8 mouse cellular contexts compared by ENCODE assay signal in genomic region chr13:98016923-98017588, GRCm38 (mm10).
DNase-seq lines count a peak whose midpoint lies in the region; ATAC-seq and TF ChIP-seq lines count a peak whose summit lies in the region.

No protein-coding gene starts in this region.

- H3K27ac ChIP-seq in heart, embryonic 15.5 days, result no peak overlapping the region
- no peak overlapping the region for H3K27ac ChIP-seq in heart, adult 2 months
- H3K27ac ChIP-seq in forebrain, embryonic 14.5 days (ENCODE audit: low read depth, low read length), result no peak overlapping the region
- peak overlapping the region; percentile 84 for H3K27ac ChIP-seq in kidney, embryonic 14.5 days (ENCODE audit: low read depth, low read length)
- H3K27ac ChIP-seq in liver, postnatal 0 days (ENCODE audit: low read depth), result no peak overlapping the region
- H3K27ac ChIP-seq in stomach, embryonic 16.5 days (ENCODE audit: low read length), result no peak overlapping the region
- H3K27ac ChIP-seq in cerebellum, adult 2 months (ENCODE audit: insufficient read depth, low read length), result no peak overlapping the region

- no peak for DNase-seq in heart, adult 2 months
- DNase-seq in forebrain, embryonic 14.5 days (ENCODE audit: low spot score), result peak; percentile 67
- no peak for DNase-seq in liver, postnatal 0 days
- no peak for DNase-seq in cerebellum, adult 2 months

- H3K27me3 ChIP-seq in heart, embryonic 15.5 days, result 0 out of 2 replicates have a peak, but pooled peaks cover 7% of the 10 kb centered on the region
- H3K27me3 ChIP-seq in heart, adult 2 months (ENCODE audit: control insufficient read depth, insufficient read depth, low read length), result no peaks in the 10 kb centered on the region; the same call in 1 of the 2 replicates
- H3K27me3 ChIP-seq in forebrain, embryonic 14.5 days (replicated peaks; ENCODE audit: control insufficient read depth, insufficient read depth, low read length), result no peaks in the 10 kb centered on the region
- H3K27me3 ChIP-seq in kidney, embryonic 14.5 days (ENCODE audit: control insufficient read depth, insufficient read depth, low read length), result no peaks in the 10 kb centered on the region
- peaks cover 2% of the 10 kb centered on the region; the same call in 1 of the 2 replicates for H3K27me3 ChIP-seq in liver, postnatal 0 days (ENCODE audit: insufficient read depth, low read length)
- H3K27me3 ChIP-seq in stomach, embryonic 16.5 days (ENCODE audit: control insufficient read depth, insufficient read depth, low read length), result no peaks in the 10 kb centered on the region
- H3K27me3 ChIP-seq in cerebellum, adult 2 months (ENCODE audit: control insufficient read depth, insufficient read depth, low read length), result no peaks in the 10 kb centered on the region

- peak overlapping the region; percentile 86 for H3K4me2 ChIP-seq in heart, embryonic 15.5 days
- peak overlapping the region; percentile 92 for H3K4me2 ChIP-seq in forebrain, embryonic 14.5 days (ENCODE audit: low read length)
- H3K4me2 ChIP-seq in kidney, embryonic 14.5 days (replicated peaks; ENCODE audit: low read depth, low read length), result peak overlapping the region; percentile 81
- H3K4me2 ChIP-seq in liver, postnatal 0 days (ENCODE audit: low read depth, low read length), result peak overlapping the region; percentile 69
- peak overlapping the region; percentile 58 for H3K4me2 ChIP-seq in stomach, embryonic 16.5 days (ENCODE audit: low read depth, low read length)

- no peak overlapping the region for H3K9ac ChIP-seq in heart, embryonic 15.5 days
- no peak overlapping the region for H3K9ac ChIP-seq in heart, adult 2 months (ENCODE audit: low read depth, low read length)
- peak overlapping the region; percentile 65 for H3K9ac ChIP-seq in forebrain, embryonic 14.5 days (ENCODE audit: low read length)
- peak overlapping the region; percentile 53 for H3K9ac ChIP-seq in kidney, embryonic 14.5 days (ENCODE audit: low read depth, low read length)
- no peak overlapping the region for H3K9ac ChIP-seq in liver, postnatal 0 days (replicated peaks)
- H3K9ac ChIP-seq in stomach, embryonic 16.5 days (ENCODE audit: low read length), result peak overlapping the region; percentile 48

- TF ChIP-seq POLR2A in heart, adult 2 months (IDR thresholded peaks at IDR 0.05; ENCODE audit: insufficient read depth, low read depth, low read length), result no peak
- no peak for TF ChIP-seq POLR2A in cerebellum, adult 2 months (IDR thresholded peaks at IDR 0.05; ENCODE audit: borderline replicate concordance, insufficient read depth, low read length)

- H3K4me3 ChIP-seq in heart, embryonic 15.5 days, result peak overlapping the region; percentile 49
- H3K4me3 ChIP-seq in heart, adult 2 months, result no peak overlapping the region
- H3K4me3 ChIP-seq in forebrain, embryonic 14.5 days (ENCODE audit: low read depth, low read length), result peak overlapping the region; percentile 43
- peak overlapping the region; percentile 45 for H3K4me3 ChIP-seq in kidney, embryonic 14.5 days (ENCODE audit: low read length)
- H3K4me3 ChIP-seq in liver, postnatal 0 days (ENCODE audit: low read depth, low read length), result peak overlapping the region; percentile 28; the same call in 1 of the 2 replicates
- H3K4me3 ChIP-seq in stomach, embryonic 16.5 days (replicated peaks; ENCODE audit: low read length), result peak overlapping the region; percentile 35
- no peak overlapping the region for H3K4me3 ChIP-seq in cerebellum, adult 2 months (replicated peaks; ENCODE audit: insufficient read depth, low read depth, low read length)

- intact Hi-C loops in heart, adult 2 months (cut with DNase I), result no loop called here

- H3K9me3 ChIP-seq in heart, embryonic 15.5 days (replicated peaks), result no peaks in the 10 kb centered on the region
- H3K9me3 ChIP-seq in forebrain, embryonic 14.5 days (replicated peaks; ENCODE audit: control insufficient read depth, low read length), result no peaks in the 10 kb centered on the region
- H3K9me3 ChIP-seq in kidney, embryonic 14.5 days (ENCODE audit: control insufficient read depth, low read length), result no peaks in the 10 kb centered on the region
- no peaks in the 10 kb centered on the region for H3K9me3 ChIP-seq in liver, postnatal 0 days (ENCODE audit: low read length)
- no peaks in the 10 kb centered on the region for H3K9me3 ChIP-seq in stomach, embryonic 16.5 days (replicated peaks; ENCODE audit: control insufficient read depth, low read length)

- no peak for TF ChIP-seq EP300 in heart, adult 2 months (IDR thresholded peaks at IDR 0.05; ENCODE audit: insufficient read depth, low read depth, low read length)
- TF ChIP-seq EP300 in liver, postnatal 0 days (IDR thresholded peaks at IDR 0.05; ENCODE audit: low read depth), result no peak

- H3K4me1 ChIP-seq in heart, embryonic 15.5 days (replicated peaks), result peaks cover 11% of the 10 kb centered on the region
- H3K4me1 ChIP-seq in heart, adult 2 months (ENCODE audit: control insufficient read depth, insufficient read depth, low read length), result no peaks in the 10 kb centered on the region; the same call in 1 of the 2 replicates
- peaks cover 2% of the 10 kb centered on the region; the same call in 1 of the 2 replicates for H3K4me1 ChIP-seq in forebrain, embryonic 14.5 days (ENCODE audit: control insufficient read depth, insufficient read depth, low read length)
- H3K4me1 ChIP-seq in kidney, embryonic 14.5 days (ENCODE audit: control insufficient read depth, insufficient read depth, low read length), result peaks cover 14% of the 10 kb centered on the region
- 0 out of 2 replicates have a peak, but pooled peaks cover 2% of the 10 kb centered on the region for H3K4me1 ChIP-seq in liver, postnatal 0 days (ENCODE audit: insufficient read depth)
- peaks cover 16% of the 10 kb centered on the region for H3K4me1 ChIP-seq in stomach, embryonic 16.5 days (ENCODE audit: control insufficient read depth, insufficient read depth, low read length)
- no peaks in the 10 kb centered on the region for H3K4me1 ChIP-seq in cerebellum, adult 2 months (ENCODE audit: control insufficient read depth, insufficient read depth, low read length)

- 27% methylated on average over 12 of the region's 12 CpGs for WGBS in heart, embryonic 15.5 days
- WGBS in heart, adult 2 months, result 56% methylated on average over 12 of the region's 12 CpGs
- 15% methylated on average over 12 of the region's 12 CpGs for WGBS in forebrain, embryonic 14.5 days
- 16% methylated on average over 12 of the region's 12 CpGs for WGBS in kidney, embryonic 14.5 days
- 36% methylated on average over 12 of the region's 12 CpGs for WGBS in liver, postnatal 0 days (ENCODE audit: insufficient replicate concordance)
- WGBS in stomach, embryonic 16.5 days, result 37% methylated on average over 12 of the region's 12 CpGs
- WGBS in cerebellum, adult 2 months, result 18% methylated on average over 12 of the region's 12 CpGs

- H3K79me2 ChIP-seq in heart, adult 2 months (replicated peaks; ENCODE audit: control insufficient read depth, insufficient read depth, low read length), result no peaks in the 10 kb centered on the region

- no peaks in the 10 kb centered on the region for H3K36me3 ChIP-seq in heart, embryonic 15.5 days
- no peaks in the 10 kb centered on the region for H3K36me3 ChIP-seq in heart, adult 2 months (ENCODE audit: control insufficient read depth, insufficient read depth, low read length)
- H3K36me3 ChIP-seq in forebrain, embryonic 14.5 days (ENCODE audit: control insufficient read depth, insufficient read depth, low read length), result no peaks in the 10 kb centered on the region
- no peaks in the 10 kb centered on the region for H3K36me3 ChIP-seq in kidney, embryonic 14.5 days (ENCODE audit: control insufficient read depth, insufficient read depth, low read length)
- H3K36me3 ChIP-seq in liver, postnatal 0 days (replicated peaks; ENCODE audit: insufficient read depth, low read length), result no peaks in the 10 kb centered on the region
- no peaks in the 10 kb centered on the region for H3K36me3 ChIP-seq in stomach, embryonic 16.5 days (ENCODE audit: control insufficient read depth, insufficient read depth, low read length)

- TF ChIP-seq CTCF in heart, adult 2 months (IDR thresholded peaks at IDR 0.05), result no peak
- TF ChIP-seq CTCF in liver, postnatal 0 days (IDR thresholded peaks at IDR 0.05; ENCODE audit: low read depth), result no peak
- no peak for TF ChIP-seq CTCF in cerebellum, adult 2 months (IDR thresholded peaks at IDR 0.05; ENCODE audit: borderline replicate concordance, insufficient read depth, low read depth, low read length)

- ATAC-seq in heart, embryonic 15.5 days (replicated peaks; ENCODE audit: insufficient number of reproducible peaks, insufficient read depth, low FRiP score, low read depth), result no peak
- peak; percentile 83 for ATAC-seq in forebrain, embryonic 14.5 days
- ATAC-seq in kidney, embryonic 14.5 days (ENCODE audit: low FRiP score, low TSS enrichment), result peak; percentile 41; the same call in 1 of the 2 replicates
- no peak for ATAC-seq in liver, postnatal 0 days
- no peak for ATAC-seq in stomach, embryonic 16.5 days (ENCODE audit: insufficient read depth, low FRiP score)
- no peak for ATAC-seq in megakaryocyte, adult 5-6 weeks (ENCODE audit: poor library complexity, severe bottlenecking)

Comparison
In these comparisons a context has a peak if more than half of its experiments do, and no peak if none do; other contexts are left out.
1. H3K4me3 ChIP-seq: peak in heart, embryonic 15.5 days (single experiment), forebrain, embryonic 14.5 days (single experiment), kidney, embryonic 14.5 days (single experiment), liver, postnatal 0 days (single experiment) and stomach, embryonic 16.5 days (single experiment); none in heart, adult 2 months (single experiment) and cerebellum, adult 2 months (single experiment).
2. ATAC-seq: peak in forebrain, embryonic 14.5 days (single experiment) and kidney, embryonic 14.5 days (single experiment); none in heart, embryonic 15.5 days (single experiment), liver, postnatal 0 days (single experiment), stomach, embryonic 16.5 days (single experiment) and megakaryocyte, adult 5-6 weeks (single experiment).
3. H3K9ac ChIP-seq: peak in forebrain, embryonic 14.5 days (single experiment), kidney, embryonic 14.5 days (single experiment) and stomach, embryonic 16.5 days (single experiment); none in heart, embryonic 15.5 days (single experiment), heart, adult 2 months (single experiment) and liver, postnatal 0 days (single experiment).
4. Peak in every context shown above with its lines, with median percentiles within 50 percentile points of each other: H3K4me2 ChIP-seq.